Mouse (Mus musculus) ES-E14 (cell line): Measurements from ENCODE around the gene Gm5426. TPM values are rescaled to one million over a fixed set of nuclear protein-coding genes. Genes with fewer than 3 reads are reported as not detected.

Experiments
- DNase-seq: peaks from one replicate; pipeline ENCODE4 v3.0.0-alpha.2; 2013; ENCODE audit warnings: low read depth, low spot score
- H3K27ac ChIP-seq: 2 replicates; pipeline ENCODE4 v1.5.1; 2012; ENCODE audit warnings: low read depth, mild to moderate bottlenecking, low read length, moderate library complexity, mixed read lengths; ENCODE audit not compliant: poor library complexity, insufficient read depth, severe bottlenecking
- H3K36me3 ChIP-seq: 2 replicates; pipeline ENCODE4 v1.6.1; 2012; ENCODE audit warnings: mild to moderate bottlenecking, low read length, moderate library complexity, mixed read lengths; ENCODE audit not compliant: control insufficient read depth, poor library complexity, insufficient read depth, severe bottlenecking
- H3K4me1 ChIP-seq, 2 experiments: fragments of 150-350 bp in 1 of 2; sonication (generic) in 1 of 2; 2 replicates each; pipeline ENCODE4 v1.6.1; 2012; ENCODE audit warnings: low read length in 2 of 2, mild to moderate bottlenecking in 1 of 2, mixed read lengths in 1 of 2; ENCODE audit not compliant: control insufficient read depth in 2 of 2, insufficient read depth in 2 of 2, poor library complexity in 1 of 2
- H3K4me3 ChIP-seq, 2 experiments: fragments of 150-350 bp in 1 of 2; sonication (generic) in 1 of 2; 2 replicates each; pipeline ENCODE4 v1.5.1; 2012; ENCODE audit warnings: low read length in 2 of 2, low read depth in 1 of 2, mild to moderate bottlenecking in 1 of 2, mixed read lengths in 1 of 2; ENCODE audit not compliant: insufficient read depth in 1 of 2, poor library complexity in 1 of 2, severe bottlenecking in 1 of 2
- H3K9ac ChIP-seq: 2 replicates; pipeline ENCODE4 v1.6.1; 2012; ENCODE audit warnings: low read depth, mild to moderate bottlenecking, low read length, mixed read lengths; ENCODE audit not compliant: poor library complexity, insufficient read depth, severe bottlenecking
- H3K9me3 ChIP-seq: fragments of 150-350 bp; sonication (generic); 2 replicates; pipeline ENCODE4 v1.6.1; 2012; ENCODE audit warnings: low read depth, mild to moderate bottlenecking, low read length; ENCODE audit not compliant: control insufficient read depth, insufficient read depth
- CHD2 ChIP-seq: IDR thresholded peaks from 2 replicates; pipeline ENCODE4 v1.6.1; 2014; ENCODE audit warnings: mild to moderate bottlenecking, low read depth, low read length, inconsistent platforms
- HCFC1 ChIP-seq: IDR thresholded peaks from 2 replicates; pipeline ENCODE4 v1.6.1; 2012; ENCODE audit warnings: low read length, inconsistent platforms, borderline replicate concordance; ENCODE audit not compliant: insufficient read depth
- MAFK ChIP-seq: IDR thresholded peaks from 2 replicates; pipeline ENCODE4 v1.6.1; 2014; ENCODE audit warnings: mild to moderate bottlenecking, low read depth, low read length, inconsistent platforms; ENCODE audit not compliant: insufficient read depth
- ZC3H11A ChIP-seq: IDR thresholded peaks from 2 replicates; pipeline ENCODE4 v1.6.1; 2012; ENCODE audit warnings: low read depth, mild to moderate bottlenecking, inconsistent platforms, low read length, borderline replicate concordance
- ZNF384 ChIP-seq: IDR thresholded peaks from 2 replicates; pipeline ENCODE4 v1.6.1; 2012; ENCODE audit warnings: low read depth, low read length, inconsistent platforms
- in situ Hi-C, 2 experiments: fragments of 600-800 bp; cut with MboI; formaldehyde crosslinking; loops; one replicate each; pipeline ENCODE4 v1.15.1; 2025; ENCODE audit warnings: low sequenced_read_pairs in 2 of 2, inconsistent platforms in 1 of 2; ENCODE audit not compliant: unreplicated experiment in 2 of 2
- total RNA-seq: library from RNA; depleted of rRNA; stranded (reverse); fragments of 300-350 nt; gene quantifications from 2 replicates; pipeline ENCODE4 v1.2.3, GENCODE M21; 2012

The Gm5426 gene
- total RNA-seq, 1 experiment = not detected

DNA sequence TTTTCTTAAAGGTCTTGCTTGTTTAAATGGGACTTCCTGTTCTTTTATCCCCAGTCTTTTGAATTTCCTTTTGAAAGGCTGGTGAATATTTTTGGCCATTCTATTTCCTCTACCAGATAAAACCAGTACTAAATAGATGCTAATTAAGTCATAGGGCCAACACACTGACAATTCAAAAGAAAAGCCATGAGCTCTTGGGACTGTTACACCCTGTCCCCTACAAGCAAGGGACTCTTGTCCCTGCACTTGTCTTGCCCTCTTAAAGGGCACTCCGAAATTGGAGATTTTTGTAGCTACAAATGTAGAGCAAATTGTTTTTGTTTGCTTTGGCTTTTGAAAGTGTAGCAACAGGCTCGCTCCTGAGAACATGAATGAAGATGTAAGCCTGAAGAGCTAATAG lies 41.8 kb upstream of the Gm5426 start:
- no peak overlapping the region for H3K9ac ChIP-seq

DNA sequence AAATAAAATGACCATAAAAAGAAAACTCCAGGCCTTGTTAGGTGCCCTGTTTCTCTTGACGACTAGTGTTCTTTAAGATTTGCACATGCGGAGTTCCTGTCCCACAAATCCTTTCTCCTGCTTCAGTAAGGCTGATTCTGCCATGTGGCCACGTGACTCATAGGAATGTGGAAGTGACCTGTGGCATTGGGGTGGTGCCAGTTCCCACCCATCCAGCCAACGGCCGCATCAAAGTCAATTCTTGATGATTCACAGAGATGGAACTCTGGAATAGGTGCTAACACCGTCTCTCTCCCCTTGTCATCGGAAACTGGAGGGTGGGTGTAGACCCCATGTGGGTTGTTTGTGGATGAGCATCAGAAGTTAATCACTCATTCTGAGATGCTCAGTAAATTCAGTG lies 39.7 kb upstream of the Gm5426 start:
- in situ Hi-C loops = loop anchor here in 1 of 2 experiments (25.0 kb wide), 1 partner anchor 559 kb away; no protein-coding TSS in a partner anchor
- H3K9me3 ChIP-seq = no peaks in the 10 kb centered on the region
- DNase-seq = no peak
- H3K36me3 ChIP-seq = no peaks in the 10 kb centered on the region
- TF ChIP-seq MAFK (no peak), ZC3H11A (no peak), HCFC1 (no peak)
- no peak overlapping the region for H3K27ac ChIP-seq
- H3K9ac ChIP-seq = no peak overlapping the region
- H3K4me1 ChIP-seq = peaks cover 0 to 5% of the 10 kb centered on the region in 2 experiments; a peak in 2 of 4 replicates
- H3K4me3 ChIP-seq = no peak overlapping the region

More for the DNA sequence above, 41.8 kb upstream of the Gm5426 start:
- in situ Hi-C loops = loop anchor here in 1 of 2 experiments (25.0 kb wide), 1 partner anchor 557 kb away; no protein-coding TSS in a partner anchor
- no peak for DNase-seq
- Histone ChIP-seq H3K27ac (no peak overlapping the region), H3K36me3 (no peaks in the 10 kb centered on the region), H3K9me3 (no peaks in the 10 kb centered on the region), H3K4me3 (no peak overlapping the region), H3K4me1 (peaks cover 0 to 5% of the 10 kb centered on the region in 2 experiments; a peak in 2 of 4 replicates)
- TF ChIP-seq ZNF384 = no peak
- TF ChIP-seq MAFK = no peak
- TF ChIP-seq CHD2 = no peak
- TF ChIP-seq HCFC1 = no peak

DNA sequence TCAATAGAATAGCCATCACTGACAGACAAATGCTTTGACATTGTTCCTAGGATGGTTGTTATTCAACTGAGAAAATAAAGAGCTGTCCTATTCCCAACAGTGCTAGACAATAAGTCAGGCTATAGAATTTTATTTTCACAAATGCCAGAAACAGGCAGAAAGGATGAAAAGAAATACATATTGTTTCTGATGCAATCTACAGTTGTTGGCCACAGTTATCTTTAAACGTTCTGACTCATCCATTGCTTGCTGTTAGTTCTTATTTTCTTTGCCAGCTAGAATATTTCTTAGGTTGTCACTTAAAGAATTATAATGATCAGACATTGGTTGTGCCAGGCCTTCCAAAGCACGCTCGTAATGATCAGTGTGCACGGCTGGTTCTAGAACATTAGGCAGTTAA lies 35.4 kb upstream of the Gm5426 start:
- no peak for DNase-seq
- no peaks in the 10 kb centered on the region for H3K9me3 ChIP-seq
- peaks cover 0 to 2% of the 10 kb centered on the region in 2 experiments; a peak in 2 of 4 replicates for H3K4me1 ChIP-seq
- no peaks in the 10 kb centered on the region for H3K36me3 ChIP-seq
- no peak overlapping the region for H3K9ac ChIP-seq
- TF ChIP-seq HCFC1 (no peak), MAFK (no peak), ZC3H11A (no peak), CHD2 (no peak), ZNF384 (no peak)
- no peak overlapping the region for H3K4me3 ChIP-seq
- H3K27ac ChIP-seq = no peak overlapping the region
- in situ Hi-C loops = no loop called here

DNA sequence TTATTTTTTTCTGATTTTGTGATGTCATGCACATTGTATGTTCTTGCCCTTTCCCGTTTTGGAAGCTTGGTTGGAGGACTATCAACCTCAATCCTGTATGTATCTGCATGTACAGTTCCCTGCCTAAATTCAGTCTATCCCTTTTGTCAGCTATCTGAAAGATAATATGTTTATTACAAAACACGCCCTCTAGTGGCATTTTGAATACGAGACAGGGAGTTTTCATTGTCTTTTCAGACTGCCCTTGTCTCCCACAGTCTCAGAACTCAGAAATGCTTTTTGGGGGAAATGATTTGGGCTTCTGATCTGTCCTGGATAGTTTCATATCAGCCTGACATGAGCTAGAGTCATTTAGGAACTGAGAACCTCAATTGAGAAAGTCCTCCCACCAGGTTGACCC lies 32.2 kb upstream of the Gm5426 start:
- in situ Hi-C loops = no loop called here
- no peak overlapping the region for H3K9ac ChIP-seq
- no peak overlapping the region for H3K27ac ChIP-seq
- peaks cover 4 to 6% of the 10 kb centered on the region in 2 experiments for H3K4me1 ChIP-seq
- DNase-seq = no peak
- no peaks in the 10 kb centered on the region for H3K36me3 ChIP-seq
- no peak for TF ChIP-seq ZNF384
- TF ChIP-seq HCFC1 = no peak
- no peak for TF ChIP-seq MAFK
- TF ChIP-seq ZC3H11A = no peak
- no peak for TF ChIP-seq CHD2
- H3K9me3 ChIP-seq = no peaks in the 10 kb centered on the region
- no peak overlapping the region for H3K4me3 ChIP-seq

DNA sequence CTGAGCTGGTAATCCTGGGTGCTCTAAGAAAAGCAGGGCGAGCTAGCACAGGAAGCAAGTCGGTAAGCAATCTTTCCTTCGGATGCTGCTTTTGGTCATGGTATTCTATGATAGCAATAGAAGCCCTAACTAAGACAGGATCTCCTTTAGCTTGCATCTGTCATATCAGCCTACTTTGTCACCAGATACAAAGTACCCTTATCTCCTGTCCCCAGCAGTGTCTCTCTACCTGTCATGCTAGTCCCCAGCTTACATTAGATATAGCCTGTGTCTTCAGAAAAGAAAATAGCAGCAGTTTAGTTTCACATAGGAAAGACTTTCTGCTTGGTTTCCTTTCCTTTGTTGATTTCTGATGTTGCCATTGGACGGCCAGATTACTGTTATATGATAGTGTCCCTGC lies 31.8 kb upstream of the Gm5426 start:
- TF ChIP-seq CHD2 (no peak), ZC3H11A (no peak), MAFK (no peak), HCFC1 (no peak), ZNF384 (no peak)
- in situ Hi-C loops = no loop called here
- no peak overlapping the region for H3K27ac ChIP-seq
- no peaks in the 10 kb centered on the region for H3K9me3 ChIP-seq
- peaks cover 4 to 6% of the 10 kb centered on the region in 2 experiments for H3K4me1 ChIP-seq
- no peak for DNase-seq
- H3K9ac ChIP-seq = no peak overlapping the region
- H3K36me3 ChIP-seq = no peaks in the 10 kb centered on the region
- no peak overlapping the region for H3K4me3 ChIP-seq
